Mouse (Mus musculus): ENCODE measurements around the gene Ap4e1. TPM values are rescaled to one million over a fixed set of nuclear protein-coding genes. Genes with fewer than 3 reads are reported as not detected.
A peak's percentile ranks its signal among the peaks of the same experiment; 100 is the strongest.
"Not testable (repeated sequence)": the region's sequence is repeated elsewhere in the genome, so short reads cannot be mapped to it uniquely, and the experiment has no call there.

Gene Ap4e1
- polyA plus RNA-seq, 1 experiment from 2014 or later, result 7.9 TPM

DNA sequence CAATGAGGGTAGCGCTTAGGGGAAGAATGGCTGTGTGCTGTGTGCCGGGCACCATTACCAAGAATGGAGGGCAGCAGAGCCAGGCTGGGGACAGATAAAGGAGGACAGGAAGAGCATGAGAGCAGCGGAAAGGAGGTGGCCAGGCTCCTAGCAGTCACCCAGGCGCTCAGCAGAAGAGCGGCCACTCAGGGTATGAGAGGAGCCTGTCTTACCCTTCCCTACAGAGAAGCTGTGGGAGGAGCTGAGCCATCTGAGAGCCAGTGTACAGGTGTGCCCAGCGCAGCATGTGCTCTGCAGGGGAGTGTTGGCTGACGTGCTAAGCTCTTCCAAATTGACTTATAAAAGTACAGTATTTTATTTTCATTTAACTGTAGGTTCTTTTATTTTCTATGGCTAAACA lies 60.3 kb downstream of the Ap4e1 start:
- no peak overlapping the region for H3K4me2 ChIP-seq
- H3K4me3 ChIP-seq (ENCODE audit: low read depth, low read length), result no peak overlapping the region
- no peak for ATAC-seq (replicated peaks; ENCODE audit: insufficient number of reproducible peaks, low FRiP score, low TSS enrichment)
- H3K27ac ChIP-seq (ENCODE audit: low read depth, low read length), result no peak overlapping the region
- peaks cover 3% of the 10 kb centered on the region; the same call in 1 of the 2 replicates for H3K36me3 ChIP-seq (ENCODE audit: control insufficient read depth, insufficient read depth, low read length)
- 76% methylated on average over 7 of the region's 7 CpGs for WGBS (ENCODE audit: insufficient replicate concordance)
- H3K4me1 ChIP-seq (ENCODE audit: control insufficient read depth, insufficient read depth, low read length), result 0 out of 2 replicates have a peak, but pooled peaks cover 5% of the 10 kb centered on the region
- H3K27me3 ChIP-seq (ENCODE audit: control insufficient read depth, insufficient read depth, low read length), result no peaks in the 10 kb centered on the region
- H3K9me3 ChIP-seq (replicated peaks; ENCODE audit: control insufficient read depth, low read length), result no peaks in the 10 kb centered on the region
- no peak overlapping the region for H3K9ac ChIP-seq (ENCODE audit: low read depth, low read length)

DNA sequence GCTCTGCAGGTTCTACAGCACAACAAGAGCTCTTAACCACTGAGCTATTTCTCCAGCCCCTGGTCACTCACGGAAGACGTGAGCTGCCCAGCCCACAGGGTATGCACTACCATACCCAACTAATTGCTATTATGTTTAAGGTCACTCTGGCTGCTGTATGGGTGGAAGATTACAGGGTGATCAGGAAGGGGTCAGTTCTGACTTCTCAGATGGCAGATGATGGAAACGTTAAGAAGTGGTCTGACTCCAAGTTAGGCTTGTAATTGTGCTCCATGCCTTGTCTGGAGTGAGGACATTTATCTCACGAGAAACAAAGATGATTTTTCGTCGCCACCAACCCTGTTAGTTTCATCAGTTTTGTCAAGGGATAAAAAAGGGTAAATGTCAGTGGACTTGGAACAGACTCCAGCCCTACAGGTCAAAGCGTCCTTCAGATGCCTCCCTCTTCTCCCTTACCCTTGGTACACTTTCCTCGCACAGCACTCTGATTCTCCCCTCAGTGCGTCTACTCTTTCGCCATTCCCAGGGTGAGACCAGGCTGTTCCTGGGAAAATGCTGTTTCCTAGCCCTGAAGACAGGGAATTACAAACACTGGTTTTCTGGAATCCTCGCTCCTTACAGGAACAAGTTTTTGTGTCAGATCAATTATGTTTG lies 61.4 kb downstream of the Ap4e1 start:
- Histone ChIP-seq H3K9ac (ENCODE audit: low read depth, low read length) (peak overlapping the region; percentile 53), H3K36me3 (ENCODE audit: control insufficient read depth, insufficient read depth, low read length) (peaks cover 3% of the 10 kb centered on the region; the same call in 1 of the 2 replicates), H3K4me2 (peak overlapping the region; percentile 74), H3K4me3 (ENCODE audit: low read depth, low read length) (peak overlapping the region; percentile 64), H3K9me3 (replicated peaks; ENCODE audit: control insufficient read depth, low read length) (no peaks in the 10 kb centered on the region), H3K27ac (ENCODE audit: low read depth, low read length) (peak overlapping the region; percentile 16; the same call in 1 of the 2 replicates), H3K4me1 (ENCODE audit: control insufficient read depth, insufficient read depth, low read length) (0 out of 2 replicates have a peak, but pooled peaks cover 5% of the 10 kb centered on the region), H3K27me3 (ENCODE audit: control insufficient read depth, insufficient read depth, low read length) (no peaks in the 10 kb centered on the region)
- WGBS (ENCODE audit: insufficient replicate concordance), result 19% methylated on average over 11 of the region's 11 CpGs
- no peak for ATAC-seq (replicated peaks; ENCODE audit: insufficient number of reproducible peaks, low FRiP score, low TSS enrichment)

DNA sequence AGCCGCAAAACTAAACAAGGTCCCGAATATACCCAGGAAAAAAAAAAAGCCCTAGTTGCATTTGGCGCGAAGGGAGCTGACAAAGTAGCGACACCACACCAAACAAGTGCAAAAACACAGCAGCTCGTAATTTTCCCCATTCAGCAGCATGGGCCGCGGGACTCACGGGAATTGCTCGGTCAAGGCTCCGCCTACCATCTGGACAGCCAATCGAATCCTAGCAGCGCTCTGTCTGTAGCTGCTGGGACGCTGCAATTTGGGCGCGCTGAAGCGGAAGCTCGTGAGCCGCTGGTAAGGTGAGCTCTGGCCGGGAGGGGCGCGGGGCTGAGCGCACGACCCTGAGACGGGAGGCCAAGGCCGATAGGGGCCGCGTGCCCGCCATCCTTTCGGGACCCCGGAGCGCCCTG lies 61.9 kb downstream of the Ap4e1 start, which contains the start of gene Blvra:
Gene Blvra (plus strand): TSS at position 231 of the 407 bp plus-strand sequence.
- Histone ChIP-seq H3K4me2 (peak within 1 kb of the TSS; percentile 74), H3K4me3 (ENCODE audit: low read depth, low read length) (peak within 1 kb of the TSS; percentile 64), H3K9ac (ENCODE audit: low read depth, low read length) (peak within 1 kb of the TSS; percentile 76), H3K27me3 (ENCODE audit: control insufficient read depth, insufficient read depth, low read length) (no peaks in the 10 kb centered on the region), H3K36me3 (ENCODE audit: control insufficient read depth, insufficient read depth, low read length) (peaks cover 3% of the 10 kb centered on the region; the same call in 1 of the 2 replicates), H3K27ac (ENCODE audit: low read depth, low read length) (peak within 1 kb of the TSS; percentile 16; the same call in 1 of the 2 replicates), H3K4me1 (ENCODE audit: control insufficient read depth, insufficient read depth, low read length) (0 out of 2 replicates have a peak, but pooled peaks cover 5% of the 10 kb centered on the region), H3K9me3 (replicated peaks; ENCODE audit: control insufficient read depth, low read length) (no peaks in the 10 kb centered on the region)
- WGBS (ENCODE audit: insufficient replicate concordance), result under 1% methylated on average over 32 of the region's 32 CpGs
- ATAC-seq (replicated peaks; ENCODE audit: insufficient number of reproducible peaks, low FRiP score, low TSS enrichment), result peak; percentile 97

DNA sequence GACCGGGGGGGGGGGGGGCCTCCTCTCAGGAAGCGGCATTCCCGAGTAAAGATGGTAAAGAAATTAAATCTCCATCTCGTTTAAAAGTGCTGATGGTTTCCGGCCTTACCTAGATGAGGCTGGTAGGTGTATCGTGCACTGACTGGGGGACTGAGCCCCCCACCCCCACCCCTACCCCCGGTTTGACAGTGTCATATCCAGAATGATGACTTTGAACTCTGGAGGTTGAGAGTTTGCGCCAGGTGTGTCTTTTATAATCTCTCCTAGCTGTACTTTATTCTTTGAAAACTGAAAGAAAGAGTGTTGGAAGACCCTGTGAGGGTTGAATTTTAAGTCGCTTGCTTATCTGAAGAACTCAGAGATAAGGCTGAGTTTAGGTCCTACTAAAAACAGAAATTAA lies 62.4 kb downstream of the Ap4e1 start:
- Histone ChIP-seq H3K4me2 (peak overlapping the region; percentile 74), H3K4me1 (ENCODE audit: control insufficient read depth, insufficient read depth, low read length) (0 out of 2 replicates have a peak, but pooled peaks cover 5% of the 10 kb centered on the region), H3K27ac (ENCODE audit: low read depth, low read length) (0 out of 2 replicates have a peak overlapping the region, but pooled peaks have one; percentile 16), H3K9ac (ENCODE audit: low read depth, low read length) (peak overlapping the region; percentile 76), H3K36me3 (ENCODE audit: control insufficient read depth, insufficient read depth, low read length) (peaks cover 3% of the 10 kb centered on the region; the same call in 1 of the 2 replicates), H3K27me3 (ENCODE audit: control insufficient read depth, insufficient read depth, low read length) (no peaks in the 10 kb centered on the region), H3K4me3 (ENCODE audit: low read depth, low read length) (peak overlapping the region; percentile 64), H3K9me3 (replicated peaks; ENCODE audit: control insufficient read depth, low read length) (no peaks in the 10 kb centered on the region)
- ATAC-seq (replicated peaks; ENCODE audit: insufficient number of reproducible peaks, low FRiP score, low TSS enrichment), result peak; percentile 44
- WGBS (ENCODE audit: insufficient replicate concordance), result 8% methylated on average over 9 of the region's 9 CpGs

DNA sequence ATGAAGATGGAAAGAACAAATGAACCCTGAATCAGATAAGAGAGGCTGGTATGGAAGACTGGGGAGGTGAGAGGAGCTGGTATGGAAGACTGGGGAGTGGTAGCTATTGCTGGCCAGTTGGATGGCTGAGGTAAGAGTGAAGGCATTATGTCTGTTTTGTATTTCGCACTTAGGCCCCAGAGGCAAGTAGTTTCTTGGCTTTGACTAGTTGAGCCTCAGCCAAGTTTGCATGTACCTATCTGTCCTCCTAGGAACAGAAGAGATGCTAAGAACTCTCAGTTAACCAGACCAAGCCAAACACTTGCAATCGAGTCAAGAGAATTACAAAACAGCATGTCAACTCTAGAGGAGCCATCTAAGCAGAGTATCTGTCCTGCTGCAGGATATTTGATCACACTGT lies 65.6 kb downstream of the Ap4e1 start:
- H3K27ac ChIP-seq (ENCODE audit: low read depth, low read length), result no peak overlapping the region
- no peaks in the 10 kb centered on the region for H3K9me3 ChIP-seq (replicated peaks; ENCODE audit: control insufficient read depth, low read length)
- ATAC-seq (replicated peaks; ENCODE audit: insufficient number of reproducible peaks, low FRiP score, low TSS enrichment), result no peak
- no peaks in the 10 kb centered on the region for H3K27me3 ChIP-seq (ENCODE audit: control insufficient read depth, insufficient read depth, low read length)
- H3K4me2 ChIP-seq, result no peak overlapping the region
- H3K9ac ChIP-seq (ENCODE audit: low read depth, low read length), result no peak overlapping the region
- H3K4me1 ChIP-seq (ENCODE audit: control insufficient read depth, insufficient read depth, low read length), result 0 out of 2 replicates have a peak, but pooled peaks cover 5% of the 10 kb centered on the region
- WGBS (ENCODE audit: insufficient replicate concordance), result 92% methylated on average over 2 of the region's 2 CpGs
- H3K4me3 ChIP-seq (ENCODE audit: low read depth, low read length), result no peak overlapping the region
- H3K36me3 ChIP-seq (ENCODE audit: control insufficient read depth, insufficient read depth, low read length), result no peaks in the 10 kb centered on the region

DNA sequence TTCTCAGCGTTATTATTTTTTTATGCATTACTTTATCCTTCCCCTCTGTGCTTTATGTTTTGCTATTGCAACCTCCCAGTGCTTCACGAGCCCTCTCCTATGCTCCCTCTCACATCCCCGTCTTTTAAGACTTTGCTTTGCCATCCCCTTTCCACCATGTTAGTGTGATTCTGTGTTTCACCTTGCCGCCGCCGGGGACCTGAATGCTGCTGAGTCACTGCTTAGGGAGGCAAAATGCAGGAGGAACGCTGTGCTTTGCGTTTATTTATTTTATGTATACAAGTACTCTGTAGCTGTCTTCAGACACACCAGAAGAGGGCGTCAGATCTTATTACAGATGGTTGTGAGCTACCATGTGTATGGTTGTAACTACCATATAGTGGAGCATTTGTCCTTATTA lies 69.1 kb downstream of the Ap4e1 start:
- H3K9ac ChIP-seq (ENCODE audit: low read depth, low read length), result no peak overlapping the region
- no peaks in the 10 kb centered on the region for H3K36me3 ChIP-seq (ENCODE audit: control insufficient read depth, insufficient read depth, low read length)
- no peaks in the 10 kb centered on the region for H3K9me3 ChIP-seq (replicated peaks; ENCODE audit: control insufficient read depth, low read length)
- no peaks in the 10 kb centered on the region for H3K4me1 ChIP-seq (ENCODE audit: control insufficient read depth, insufficient read depth, low read length)
- 70% methylated on average over 9 of the region's 9 CpGs for WGBS (ENCODE audit: insufficient replicate concordance)
- H3K27ac ChIP-seq (ENCODE audit: low read depth, low read length), result no peak overlapping the region
- no peak for ATAC-seq (replicated peaks; ENCODE audit: insufficient number of reproducible peaks, low FRiP score, low TSS enrichment)
- no peak overlapping the region for H3K4me2 ChIP-seq
- no peaks in the 10 kb centered on the region for H3K27me3 ChIP-seq (ENCODE audit: control insufficient read depth, insufficient read depth, low read length)
- no peak overlapping the region for H3K4me3 ChIP-seq (ENCODE audit: low read depth, low read length)

DNA sequence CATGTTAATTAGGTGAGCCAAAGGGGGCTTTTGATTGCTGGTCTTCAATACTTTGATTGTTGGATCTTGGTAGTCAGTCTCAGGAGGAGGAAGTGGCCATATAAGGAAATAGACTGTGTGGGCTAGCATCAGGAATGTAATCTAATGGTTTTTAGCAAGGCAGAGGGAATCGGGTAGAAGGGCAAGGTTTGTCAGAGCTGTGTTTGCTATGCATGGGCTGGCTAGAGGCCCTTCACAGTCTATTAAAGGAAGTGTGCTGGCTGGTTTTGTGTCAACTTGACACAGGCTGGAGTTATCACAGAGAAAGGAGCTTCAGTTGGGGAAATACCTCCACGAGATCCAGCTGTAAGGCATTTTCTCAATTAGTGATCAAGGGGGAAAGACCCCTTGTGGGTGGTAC lies 70.5 kb downstream of the Ap4e1 start:
- ATAC-seq (replicated peaks; ENCODE audit: insufficient number of reproducible peaks, low FRiP score, low TSS enrichment); H3K9me3 ChIP-seq (replicated peaks; ENCODE audit: control insufficient read depth, low read length); H3K27me3 ChIP-seq (ENCODE audit: control insufficient read depth, insufficient read depth, low read length); H3K4me3 ChIP-seq (ENCODE audit: low read depth, low read length); H3K36me3 ChIP-seq (ENCODE audit: control insufficient read depth, insufficient read depth, low read length); H3K4me1 ChIP-seq (ENCODE audit: control insufficient read depth, insufficient read depth, low read length); H3K4me2 ChIP-seq; H3K9ac ChIP-seq (ENCODE audit: low read depth, low read length); H3K27ac ChIP-seq (ENCODE audit: low read depth, low read length): not testable (repeated sequence)
- 66% methylated on average over 2 of the region's 2 CpGs for WGBS (ENCODE audit: insufficient replicate concordance)

DNA sequence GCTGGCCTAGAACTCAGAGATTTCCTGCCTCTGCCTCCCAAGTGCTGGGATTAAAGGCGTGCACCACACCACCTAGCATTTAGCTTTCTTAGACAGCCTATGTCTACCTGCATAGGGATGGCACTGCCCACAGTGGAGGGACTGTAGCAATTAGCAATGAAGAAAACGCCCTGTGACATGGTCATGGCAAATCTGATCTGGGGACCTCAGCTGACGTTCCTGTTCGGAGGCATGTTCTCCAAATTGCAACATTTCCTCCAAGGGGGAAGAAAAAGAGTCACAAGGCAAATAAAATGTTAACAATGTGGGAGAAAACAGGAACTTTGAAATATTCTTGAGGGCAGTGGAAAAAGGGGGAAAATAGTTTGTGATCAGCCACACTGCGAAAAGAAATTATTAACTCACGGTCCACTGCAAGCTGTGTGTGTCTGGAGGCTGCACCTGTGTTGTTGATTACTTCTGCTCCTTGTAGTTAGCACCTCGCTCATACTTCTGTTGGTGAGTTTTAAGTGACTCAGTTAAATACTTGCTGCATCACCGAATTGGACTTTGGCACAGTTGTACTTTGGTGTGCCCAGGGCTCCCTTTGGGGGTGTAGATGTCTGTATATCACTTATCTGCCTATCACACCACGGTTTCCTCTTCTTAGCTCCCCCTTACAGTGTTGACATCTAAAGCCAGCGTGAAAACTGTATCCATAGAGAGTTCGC lies 71.5 kb downstream of the Ap4e1 start:
- no peak overlapping the region for H3K9ac ChIP-seq (ENCODE audit: low read depth, low read length)
- no peaks in the 10 kb centered on the region for H3K4me1 ChIP-seq (ENCODE audit: control insufficient read depth, insufficient read depth, low read length)
- no peak overlapping the region for H3K4me2 ChIP-seq
- no peak overlapping the region for H3K27ac ChIP-seq (ENCODE audit: low read depth, low read length)
- H3K4me3 ChIP-seq (ENCODE audit: low read depth, low read length), result no peak overlapping the region
- 84% methylated on average over 11 of the region's 11 CpGs for WGBS (ENCODE audit: insufficient replicate concordance)
- no peaks in the 10 kb centered on the region for H3K36me3 ChIP-seq (ENCODE audit: control insufficient read depth, insufficient read depth, low read length)
- H3K9me3 ChIP-seq (replicated peaks; ENCODE audit: control insufficient read depth, low read length), result no peaks in the 10 kb centered on the region
- H3K27me3 ChIP-seq (ENCODE audit: control insufficient read depth, insufficient read depth, low read length), result no peaks in the 10 kb centered on the region
- no peak for ATAC-seq (replicated peaks; ENCODE audit: insufficient number of reproducible peaks, low FRiP score, low TSS enrichment)
